Mouse (Mus musculus) heart, adult 2 months (tissue): ENCODE data around the gene Cacfd1. TPM values are rescaled to one million over a fixed set of nuclear protein-coding genes. Genes with fewer than 3 reads are reported as not detected.
A peak's percentile ranks its signal among the peaks of the same experiment; 100 is the strongest.

ENCODE experiments used
- DNase-seq, 2 experiments: peaks; one replicate each; pipeline ENCODE4 v3.0.0; 2021
- H3K27ac ChIP-seq: fragments of 200-600 bp; 2 replicates; pipeline ENCODE4 v1.8.1; 2022
- H3K27me3 ChIP-seq: fragments of 200-500 bp; 2 replicates; pipeline ENCODE4 v1.6.1; 2012; ENCODE audit warnings: mild to moderate bottlenecking, low read length, inconsistent platforms, mixed read lengths; ENCODE audit not compliant: control insufficient read depth, insufficient read depth
- H3K36me3 ChIP-seq: fragments of 200-500 bp; 2 replicates; pipeline ENCODE4 v1.6.1; 2012; ENCODE audit warnings: low read length, inconsistent platforms; ENCODE audit not compliant: control insufficient read depth, insufficient read depth
- H3K4me1 ChIP-seq: fragments of 200-500 bp; 2 replicates; pipeline ENCODE4 v1.6.1; 2011; ENCODE audit warnings: low read length; ENCODE audit not compliant: control insufficient read depth, insufficient read depth
- H3K4me3 ChIP-seq: fragments of 200-600 bp; 2 replicates; pipeline ENCODE4 v1.8.1; 2022
- H3K79me2 ChIP-seq: fragments of 200-500 bp; replicated peaks from 2 replicates; pipeline ENCODE4 v1.6.1; 2012; ENCODE audit warnings: mild to moderate bottlenecking, inconsistent platforms, low read length, moderate library complexity, mixed read lengths; ENCODE audit not compliant: control insufficient read depth, insufficient read depth
- H3K9ac ChIP-seq: fragments of 200-500 bp; 2 replicates; pipeline ENCODE4 v1.6.1; 2012; ENCODE audit warnings: low read depth, mild to moderate bottlenecking, control low read depth, inconsistent platforms, low read length, mixed read lengths
- CTCF ChIP-seq: fragments of 200-600 bp; IDR thresholded peaks from 2 replicates; pipeline ENCODE4 v1.8.1; 2022; ENCODE audit warnings: antibody characterized with exemption, mild to moderate bottlenecking, moderate library complexity
- EP300 ChIP-seq: fragments of 200-500 bp; IDR thresholded peaks from 2 replicates; pipeline ENCODE4 v1.6.1; 2011; ENCODE audit warnings: low read depth, low read length, control low read depth; ENCODE audit not compliant: insufficient read depth
- POLR2A ChIP-seq: fragments of 200-500 bp; IDR thresholded peaks from 2 replicates; pipeline ENCODE4 v1.6.1; 2011; ENCODE audit warnings: mild to moderate bottlenecking, low read depth, low read length, control low read depth; ENCODE audit not compliant: insufficient read depth
- WGBS: fragments of 180-500 bp; shearing (Covaris S2); methylation state at CpG from one replicate; pipeline ENCODE4 v1.1.7; 2018; 5-methylcytosine and 5-hydroxymethylcytosine counted together
- intact Hi-C: fragments of 180-260 bp; cut with DNase I; formaldehyde crosslinking; loops from one replicate; pipeline ENCODE4 v1.15.1; 2025
- polyA plus RNA-seq: library from polyadenylated mRNA; depleted of rRNA; stranded (reverse); fragments of >200 nt; gene quantifications from 2 replicates; pipeline ENCODE4 v1.2.3, GENCODE M21; 2012
- total RNA-seq, 2 experiments: library from RNA; stranded (reverse); gene quantifications; 2 replicates each; pipeline ENCODE4 v1.2.3; 2021

Cacfd1 gene
- total and polyA plus RNA-seq, 3 experiments, result 44.5 to 57.7 (median 44.7) TPM

- no peaks in the 10 kb centered on the region for H3K4me1 ChIP-seq
- 58% methylated on average over 6 of the region's 6 CpGs for WGBS
- H3K36me3 ChIP-seq, result no peaks in the 10 kb centered on the region
- H3K27me3 ChIP-seq, result no peaks in the 10 kb centered on the region
- H3K27ac ChIP-seq, result no peak overlapping the region
- peak in 1 of 2 experiments; percentile 19 for DNase-seq
- no peak overlapping the region for H3K9ac ChIP-seq
- no peaks in the 10 kb centered on the region for H3K79me2 ChIP-seq
- intact Hi-C loops, result no loop called here
- H3K4me3 ChIP-seq, result no peak overlapping the region
- TF ChIP-seq POLR2A (no peak), EP300 (no peak), CTCF (no peak)
Measured at GRCm38 (mm10) chr2:27022612-27023011, 12.9 kb downstream of the Cacfd1 start.

- H3K4me1 ChIP-seq, result peaks cover 2% of the 10 kb centered on the region; the same call in 1 of the 2 replicates
- H3K27ac ChIP-seq, result no peak overlapping the region
- intact Hi-C loops, result no loop called here
- no peak for TF ChIP-seq EP300
- TF ChIP-seq POLR2A, result no peak
- TF ChIP-seq CTCF, result no peak
- H3K79me2 ChIP-seq, result no peaks in the 10 kb centered on the region
- no peaks in the 10 kb centered on the region for H3K27me3 ChIP-seq
- peak in 1 of 2 experiments; percentile 14 for DNase-seq
- no peak overlapping the region for H3K9ac ChIP-seq
- H3K36me3 ChIP-seq, result no peaks in the 10 kb centered on the region
- H3K4me3 ChIP-seq, result no peak overlapping the region
- WGBS, result 75% methylated on average over 14 of the region's 14 CpGs
Measured at GRCm38 (mm10) chr2:27024136-27024535, 14.4 kb downstream of the Cacfd1 start.

GRCm38 (mm10) chr2:27025545-27025944 lies 15.8 kb downstream of the Cacfd1 start:
- H3K4me1 ChIP-seq, result peaks cover 2% of the 10 kb centered on the region; the same call in 1 of the 2 replicates
- H3K9ac ChIP-seq, result no peak overlapping the region
- H3K36me3 ChIP-seq, result no peaks in the 10 kb centered on the region
- no peak overlapping the region for H3K27ac ChIP-seq
- H3K4me3 ChIP-seq, result no peak overlapping the region
- TF ChIP-seq CTCF, result no peak
- no peak for TF ChIP-seq POLR2A
- no peak for TF ChIP-seq EP300
- intact Hi-C loops, result no loop called here
- H3K79me2 ChIP-seq, result no peaks in the 10 kb centered on the region
- DNase-seq, result no peak
- no peaks in the 10 kb centered on the region for H3K27me3 ChIP-seq
- 81% methylated on average over 3 of the region's 3 CpGs for WGBS

GRCm38 (mm10) chr2:27026332-27026731 lies 16.6 kb downstream of the Cacfd1 start:
- Histone ChIP-seq H3K4me3 (no peak overlapping the region), H3K27me3 (no peaks in the 10 kb centered on the region), H3K79me2 (no peaks in the 10 kb centered on the region), H3K36me3 (no peaks in the 10 kb centered on the region), H3K4me1 (peaks cover 2% of the 10 kb centered on the region; the same call in 1 of the 2 replicates), H3K27ac (no peak overlapping the region), H3K9ac (no peak overlapping the region)
- DNase-seq, result no peak
- TF ChIP-seq POLR2A, result no peak
- no peak for TF ChIP-seq CTCF
- TF ChIP-seq EP300, result no peak
- intact Hi-C loops, result no loop called here
- 88% methylated on average over 3 of the region's 3 CpGs for WGBS

GRCm38 (mm10) chr2:27026857-27027617 lies 17.3 kb downstream of the Cacfd1 start:
- H3K27me3 ChIP-seq, result no peaks in the 10 kb centered on the region
- no peaks in the 10 kb centered on the region for H3K36me3 ChIP-seq
- H3K27ac ChIP-seq, result no peak overlapping the region
- H3K4me1 ChIP-seq, result peaks cover 2% of the 10 kb centered on the region; the same call in 1 of the 2 replicates
- H3K79me2 ChIP-seq, result no peaks in the 10 kb centered on the region
- TF ChIP-seq CTCF (no peak), POLR2A (no peak), EP300 (no peak)
- no peak overlapping the region for H3K4me3 ChIP-seq
- 63% methylated on average over 10 of the region's 10 CpGs for WGBS
- no peak overlapping the region for H3K9ac ChIP-seq
- no peak for DNase-seq
- intact Hi-C loops, result no loop called here
